Mouse (Mus musculus): ENCODE measurements around the gene Gm19935.

- TF ChIP-seq CTCF (IDR thresholded peaks at IDR 0.05; ENCODE audit: low read depth) (no peak), EP300 (optimal IDR thresholded peaks at IDR 0.05) (no peak)
Measured at GRCm38 (mm10) chr8:90834321-90834672, 17.1 kb upstream of the Gm19935 start.
